Mouse (Mus musculus) midbrain, embryonic 13.5 days (tissue): ENCODE data around the gene Tcap. TPM values are rescaled to one million over a fixed set of nuclear protein-coding genes. Genes with fewer than 3 reads are reported as not detected.
"Not testable (repeated sequence)": the region's sequence is repeated elsewhere in the genome, so short reads cannot be mapped to it uniquely, and the experiment has no call there.

Experiments used
- ATAC-seq: fragments of 200-750 bp; cut with Nextera tagmentation; 2 replicates; pipeline ENCODE4 v1.8.0; 2017; ENCODE audit warnings: mild to moderate bottlenecking, moderate TSS enrichment, moderate library complexity
- H3K27ac ChIP-seq: fragments of 300-500 bp; sonication (generic); 2 replicates; pipeline ENCODE4 v1.5.1; 2015; ENCODE audit warnings: inconsistent platforms, mild to moderate bottlenecking, moderate library complexity
- H3K27me3 ChIP-seq: fragments of 300-500 bp; sonication (generic); 2 replicates; pipeline ENCODE4 v1.6.1; 2015; ENCODE audit warnings: mild to moderate bottlenecking, inconsistent platforms
- H3K36me3 ChIP-seq: fragments of 300-500 bp; sonication (generic); 2 replicates; pipeline ENCODE4 v1.6.1; 2015; ENCODE audit warnings: mild to moderate bottlenecking, inconsistent platforms
- H3K4me1 ChIP-seq: fragments of 300-500 bp; sonication (generic); replicated peaks from 2 replicates; pipeline ENCODE4 v1.6.1; 2015; ENCODE audit warnings: inconsistent platforms
- H3K4me2 ChIP-seq: fragments of 300-500 bp; sonication (generic); replicated peaks from 2 replicates; pipeline ENCODE4 v1.6.1; 2015; ENCODE audit warnings: moderate library complexity, mild to moderate bottlenecking, inconsistent platforms
- H3K4me3 ChIP-seq: fragments of 300-500 bp; sonication (generic); replicated peaks from 2 replicates; pipeline ENCODE4 v1.5.1; 2015; ENCODE audit warnings: mild to moderate bottlenecking, inconsistent platforms
- H3K9ac ChIP-seq: fragments of 300-500 bp; sonication (generic); replicated peaks from 2 replicates; pipeline ENCODE4 v1.6.1; 2015; ENCODE audit warnings: mild to moderate bottlenecking, inconsistent platforms
- H3K9me3 ChIP-seq: fragments of 300-500 bp; sonication (generic); 2 replicates; pipeline ENCODE4 v1.6.1; 2016; ENCODE audit warnings: mild to moderate bottlenecking, inconsistent platforms
- WGBS: fragments of 180-500 bp; shearing (Covaris S2); methylation state at CpG from one replicate; pipeline ENCODE4 v1.1.7; 2015; 5-methylcytosine and 5-hydroxymethylcytosine counted together
- polyA plus RNA-seq: library from polyadenylated mRNA; unstranded; fragments of >200 nt; fragmentation: Nextera tagmentation; extraction: Ambion mirVana; gene quantifications from 2 replicates; pipeline ENCODE4 v1.2.1, GENCODE M21; 2015

The Tcap gene
- polyA plus RNA-seq, 1 experiment from 2014 or later = 0.23 TPM

DNA sequence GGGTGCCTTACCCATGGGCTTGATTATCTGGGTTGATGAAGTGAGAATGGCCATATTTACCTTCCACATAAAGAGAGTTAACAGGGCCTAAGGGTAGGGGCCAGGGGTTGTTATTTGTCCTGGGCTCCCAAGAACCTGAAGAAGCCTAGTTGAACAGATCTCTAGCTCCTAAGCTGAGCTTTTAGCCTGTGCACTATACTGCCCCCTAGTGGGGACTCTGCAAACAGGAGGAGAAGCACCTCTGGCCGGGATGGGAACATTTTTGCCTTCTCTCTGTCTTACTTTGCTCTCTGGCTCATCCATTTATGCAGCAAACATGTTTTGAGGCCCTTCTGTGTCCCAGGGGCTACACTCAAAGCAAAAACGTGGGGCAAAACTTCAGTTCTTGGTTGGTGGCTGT, 11.2 kb upstream of the Tcap start:
- Histone ChIP-seq H3K9ac (0 out of 2 replicates have a peak overlapping the region, but pooled peaks have one; percentile 19), H3K27ac (peak overlapping the region; percentile 77; the same call in 1 of the 2 replicates), H3K4me3 (peak overlapping the region; percentile 22; the same call in 1 of the 2 replicates), H3K4me2 (peak overlapping the region; percentile 43), H3K36me3 (peaks cover 33% of the 10 kb centered on the region), H3K9me3 (no peaks in the 10 kb centered on the region), H3K27me3 (no peaks in the 10 kb centered on the region), H3K4me1 (peaks cover 29% of the 10 kb centered on the region)
- 0% methylated on average over 2 of the region's 2 CpGs for WGBS
- peak; percentile 7; the same call in 1 of the 2 replicates for ATAC-seq

DNA sequence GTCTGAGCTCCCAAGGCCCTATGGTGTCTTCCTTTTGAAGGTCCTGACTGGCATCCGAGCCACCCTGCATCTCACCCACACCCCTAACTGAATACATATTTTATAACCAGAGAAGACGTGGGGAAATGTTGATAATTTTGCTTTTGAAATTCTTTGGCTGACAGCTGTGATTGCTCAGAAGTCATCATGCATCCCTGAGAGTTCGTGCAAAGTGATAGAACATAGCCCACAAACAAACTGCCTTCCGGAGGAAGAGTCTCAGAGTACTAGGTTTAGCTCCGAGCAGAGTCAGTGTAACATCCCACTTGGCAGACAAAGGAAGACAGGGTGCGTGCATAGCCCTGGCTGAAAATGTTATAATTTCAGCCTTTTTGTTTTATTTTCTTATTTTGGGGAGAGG, 10.4 kb upstream of the Tcap start:
- H3K4me1 ChIP-seq = peaks cover 29% of the 10 kb centered on the region
- no peak for ATAC-seq
- H3K27ac ChIP-seq = no peak overlapping the region
- no peaks in the 10 kb centered on the region for H3K27me3 ChIP-seq
- no peak overlapping the region for H3K4me2 ChIP-seq
- no peak overlapping the region for H3K4me3 ChIP-seq
- no peak overlapping the region for H3K9ac ChIP-seq
- 91% methylated on average over 6 of the region's 6 CpGs for WGBS
- no peaks in the 10 kb centered on the region for H3K9me3 ChIP-seq
- peaks cover 41% of the 10 kb centered on the region for H3K36me3 ChIP-seq

DNA sequence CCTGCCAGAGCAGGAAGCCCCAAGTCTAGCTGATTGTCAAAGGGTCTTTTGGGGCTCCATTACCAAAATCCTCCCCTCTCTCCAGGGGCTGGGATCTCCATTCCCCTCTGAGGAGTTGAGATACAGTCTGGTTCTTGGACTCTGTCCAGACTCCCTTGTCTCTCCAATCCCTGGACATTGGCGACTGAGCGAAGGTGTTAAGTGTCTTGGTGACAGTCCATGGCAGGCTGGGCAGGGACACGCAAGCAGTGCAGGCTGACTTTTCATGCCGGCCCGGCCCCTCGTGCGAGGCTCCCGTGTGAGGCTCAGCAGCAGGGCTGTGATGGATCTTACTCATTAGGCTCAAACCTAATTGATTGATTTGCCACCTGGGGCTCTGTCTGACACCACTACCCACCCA, 9.3 kb upstream of the Tcap start:
- Histone ChIP-seq H3K9ac (0 out of 2 replicates have a peak overlapping the region, but pooled peaks have one; percentile 17), H3K4me1 (peaks cover 29% of the 10 kb centered on the region), H3K4me3 (no peak overlapping the region), H3K4me2 (no peak overlapping the region), H3K27ac (no peak overlapping the region), H3K9me3 (no peaks in the 10 kb centered on the region), H3K27me3 (no peaks in the 10 kb centered on the region), H3K36me3 (peaks cover 51% of the 10 kb centered on the region)
- 85% methylated on average over 8 of the region's 8 CpGs for WGBS
- ATAC-seq = no peak

DNA sequence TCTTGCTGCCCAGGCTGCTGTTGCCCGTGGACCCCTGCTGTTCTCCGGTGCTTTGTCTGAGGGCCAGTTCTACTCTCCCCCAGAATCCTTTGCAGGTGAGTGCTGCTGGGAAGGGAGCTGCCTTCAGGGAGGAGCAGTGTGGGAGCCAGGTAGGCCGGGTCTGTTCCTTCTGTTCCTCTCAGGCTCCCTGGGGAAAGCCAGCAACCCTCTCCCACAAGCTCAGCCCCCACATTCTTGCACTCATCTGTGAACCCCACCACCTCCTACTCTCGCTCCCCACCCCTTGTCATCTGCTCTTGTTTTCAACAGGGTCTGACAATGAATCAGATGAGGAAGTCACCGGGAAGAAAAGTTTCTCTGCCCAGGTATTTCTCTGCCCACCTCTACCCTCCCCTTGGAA, 6.9 kb upstream of the Tcap start:
- H3K36me3 ChIP-seq = peaks cover 73% of the 10 kb centered on the region
- H3K4me3 ChIP-seq = no peak overlapping the region
- no peak overlapping the region for H3K9ac ChIP-seq
- H3K9me3 ChIP-seq = no peaks in the 10 kb centered on the region
- H3K4me1 ChIP-seq = peaks cover 9% of the 10 kb centered on the region
- no peak overlapping the region for H3K27ac ChIP-seq
- no peak for ATAC-seq
- H3K27me3 ChIP-seq = no peaks in the 10 kb centered on the region
- H3K4me2 ChIP-seq = no peak overlapping the region
- WGBS = 74% methylated on average over 5 of the region's 5 CpGs

DNA sequence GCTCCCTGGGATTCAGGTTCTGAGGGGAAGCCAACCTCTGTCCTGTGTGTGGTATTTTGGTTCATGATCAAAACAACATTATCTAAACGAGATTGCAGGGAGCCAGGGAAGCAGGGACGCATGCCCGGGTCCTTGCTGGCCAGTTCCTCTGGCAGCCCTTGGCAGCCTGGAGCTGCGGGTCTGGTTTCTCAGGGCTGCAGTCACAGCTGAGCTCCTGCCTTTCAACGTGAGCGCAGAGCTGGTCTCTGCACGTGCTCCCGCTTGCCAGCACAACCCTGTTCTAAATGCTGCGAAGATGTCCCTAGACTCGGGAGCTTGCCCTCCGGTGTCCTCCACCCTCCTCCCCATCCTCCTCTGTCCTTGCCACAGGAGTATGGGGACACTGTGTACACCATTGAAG, 5.8 kb upstream of the Tcap start:
- no peak overlapping the region for H3K4me3 ChIP-seq
- H3K4me2 ChIP-seq = no peak overlapping the region
- ATAC-seq = no peak
- 88% methylated on average over 11 of the region's 11 CpGs for WGBS
- no peak overlapping the region for H3K9ac ChIP-seq
- no peak overlapping the region for H3K27ac ChIP-seq
- peaks cover 73% of the 10 kb centered on the region for H3K36me3 ChIP-seq
- no peaks in the 10 kb centered on the region for H3K9me3 ChIP-seq
- peaks cover under 1% of the 10 kb centered on the region for H3K4me1 ChIP-seq
- no peaks in the 10 kb centered on the region for H3K27me3 ChIP-seq

DNA sequence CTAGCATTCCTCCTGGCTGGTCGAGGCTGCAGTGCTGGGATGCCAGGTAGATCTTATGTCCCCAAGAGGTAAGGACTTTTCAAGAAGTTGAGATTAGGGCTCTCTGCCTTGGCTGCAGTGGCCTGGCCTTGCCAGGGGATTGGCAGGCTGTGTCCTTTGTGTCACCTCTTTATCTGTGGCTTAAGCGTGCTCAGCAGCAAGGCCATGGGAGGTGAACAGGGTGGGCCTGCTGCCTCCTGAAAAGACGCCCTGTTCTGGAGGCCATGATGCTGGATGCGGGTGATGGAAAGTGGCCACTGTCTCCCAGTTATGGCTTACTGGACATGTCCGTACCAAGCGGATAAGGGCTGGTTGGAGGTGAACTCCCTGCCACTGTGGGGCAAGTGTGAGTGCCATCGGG, 4.2 kb upstream of the Tcap start:
- 89% methylated on average over 7 of the region's 7 CpGs for WGBS
- H3K4me1 ChIP-seq = no peaks in the 10 kb centered on the region
- H3K4me3 ChIP-seq = no peak overlapping the region
- H3K36me3 ChIP-seq = peaks cover 70% of the 10 kb centered on the region
- H3K9ac ChIP-seq = no peak overlapping the region
- no peak for ATAC-seq
- no peak overlapping the region for H3K4me2 ChIP-seq
- no peak overlapping the region for H3K27ac ChIP-seq
- peaks cover 3% of the 10 kb centered on the region; the same call in 1 of the 2 replicates for H3K27me3 ChIP-seq
- no peaks in the 10 kb centered on the region for H3K9me3 ChIP-seq

DNA sequence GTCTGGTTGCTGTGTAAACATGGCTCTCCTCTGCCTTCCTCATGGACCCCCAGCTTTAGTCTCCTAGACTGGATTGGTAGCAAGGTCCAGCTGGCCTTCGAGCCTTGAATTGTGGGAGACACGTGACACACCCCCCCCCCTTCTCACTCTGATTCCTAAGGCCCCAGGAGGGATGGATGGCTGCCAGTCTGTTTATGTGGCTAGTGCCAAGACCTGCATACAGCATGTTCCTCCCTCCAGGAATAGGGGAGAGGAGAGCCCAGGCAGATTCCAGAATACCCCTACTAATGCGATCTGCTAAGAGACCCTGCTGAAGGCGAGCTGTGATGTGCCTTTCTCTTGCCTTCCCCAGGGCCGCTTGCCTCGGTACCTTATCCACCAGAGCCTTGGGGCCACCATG, 3.5 kb upstream of the Tcap start:
- Histone ChIP-seq H3K4me3 (no peak overlapping the region), H3K9ac (no peak overlapping the region), H3K4me1 (no peaks in the 10 kb centered on the region), H3K27me3 (peaks cover 10% of the 10 kb centered on the region), H3K36me3 (peaks cover 63% of the 10 kb centered on the region), H3K27ac (no peak overlapping the region), H3K9me3 (no peaks in the 10 kb centered on the region), H3K4me2 (no peak overlapping the region)
- no peak for ATAC-seq
- WGBS = 87% methylated on average over 6 of the region's 6 CpGs

DNA sequence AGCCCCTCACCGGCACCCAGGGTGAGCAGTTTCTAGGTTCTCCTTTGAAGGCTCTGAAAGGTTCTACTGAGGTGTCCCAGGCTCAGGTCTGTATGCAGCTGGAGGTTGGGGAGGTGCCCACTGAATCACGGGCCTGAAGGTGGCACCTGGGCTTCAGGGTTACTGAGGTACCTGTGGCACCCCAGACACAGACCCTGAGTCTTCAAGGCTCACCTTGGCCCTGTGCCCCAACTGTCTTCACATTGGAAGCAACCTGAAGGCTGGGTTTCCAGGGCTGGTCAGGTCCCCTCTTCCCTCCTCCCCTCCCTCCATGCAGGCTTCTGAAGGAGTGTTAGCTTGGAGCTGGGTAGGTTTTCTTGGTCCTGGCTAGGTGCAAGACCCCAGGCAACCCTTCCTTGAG, 2.0 kb upstream of the Tcap start:
- no peak for ATAC-seq
- no peak overlapping the region for H3K9ac ChIP-seq
- no peak overlapping the region for H3K27ac ChIP-seq
- H3K27me3 ChIP-seq = peaks cover 25% of the 10 kb centered on the region
- no peaks in the 10 kb centered on the region for H3K9me3 ChIP-seq
- peaks cover 3% of the 10 kb centered on the region; the same call in 1 of the 2 replicates for H3K4me1 ChIP-seq
- no peak overlapping the region for H3K4me3 ChIP-seq
- WGBS = 90% methylated on average over 2 of the region's 2 CpGs
- H3K36me3 ChIP-seq = peaks cover 47% of the 10 kb centered on the region
- no peak overlapping the region for H3K4me2 ChIP-seq

DNA sequence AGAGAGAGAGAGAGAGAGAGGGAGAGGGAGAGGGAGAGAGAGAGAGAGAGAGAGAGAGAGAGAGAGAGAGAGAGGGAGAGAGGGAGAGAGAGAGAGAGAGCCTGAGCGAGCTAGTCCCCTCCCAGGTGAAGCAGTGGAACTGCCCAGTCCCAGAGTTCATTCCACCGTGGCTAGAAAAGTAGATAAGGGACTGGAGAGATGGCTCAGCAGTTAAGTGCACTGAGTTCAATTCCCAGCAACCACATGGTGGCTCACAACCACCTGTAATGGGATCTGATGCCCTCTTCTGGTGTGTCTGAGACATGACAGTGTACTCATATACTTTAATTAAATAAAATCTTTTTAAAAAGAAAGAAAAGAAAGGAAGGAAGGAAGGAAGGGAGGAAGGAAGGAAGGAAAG, 1.2 kb upstream of the Tcap start:
- H3K27me3 ChIP-seq = peaks cover 33% of the 10 kb centered on the region
- 60% methylated on average over 2 of the region's 2 CpGs for WGBS
- not testable (repeated sequence) for H3K4me2 ChIP-seq, H3K9ac ChIP-seq, H3K4me1 ChIP-seq, ATAC-seq, H3K27ac ChIP-seq, H3K4me3 ChIP-seq, H3K9me3 ChIP-seq
- peaks cover 40% of the 10 kb centered on the region for H3K36me3 ChIP-seq

DNA sequence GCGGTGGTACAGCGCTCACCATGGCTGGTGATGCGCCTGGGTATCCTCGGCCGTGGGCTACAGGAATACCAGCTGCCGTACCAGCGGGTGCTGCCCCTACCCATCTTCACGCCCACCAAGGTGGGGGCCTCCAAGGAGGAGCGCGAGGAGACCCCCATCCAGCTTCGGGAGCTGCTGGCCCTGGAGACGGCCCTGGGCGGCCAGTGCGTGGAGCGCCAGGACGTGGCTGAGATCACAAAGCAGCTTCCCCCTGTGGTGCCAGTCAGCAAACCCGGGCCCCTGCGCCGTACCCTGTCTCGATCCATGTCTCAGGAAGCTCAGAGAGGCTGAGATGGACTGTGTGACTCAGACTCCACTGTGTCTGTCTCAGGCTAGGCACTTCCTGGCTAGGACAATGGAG, 605 bp downstream of the Tcap start:
- no peak overlapping the region for H3K4me3 ChIP-seq
- H3K9me3 ChIP-seq = no peaks in the 10 kb centered on the region
- 69% methylated on average over 19 of the region's 20 CpGs for WGBS
- peaks cover 9% of the 10 kb centered on the region; the same call in 1 of the 2 replicates for H3K4me1 ChIP-seq
- no peak overlapping the region for H3K4me2 ChIP-seq
- no peak overlapping the region for H3K9ac ChIP-seq
- no peak overlapping the region for H3K27ac ChIP-seq
- H3K36me3 ChIP-seq = peaks cover 22% of the 10 kb centered on the region
- H3K27me3 ChIP-seq = peaks cover 51% of the 10 kb centered on the region
- peak; percentile 21; the same call in 1 of the 2 replicates for ATAC-seq

DNA sequence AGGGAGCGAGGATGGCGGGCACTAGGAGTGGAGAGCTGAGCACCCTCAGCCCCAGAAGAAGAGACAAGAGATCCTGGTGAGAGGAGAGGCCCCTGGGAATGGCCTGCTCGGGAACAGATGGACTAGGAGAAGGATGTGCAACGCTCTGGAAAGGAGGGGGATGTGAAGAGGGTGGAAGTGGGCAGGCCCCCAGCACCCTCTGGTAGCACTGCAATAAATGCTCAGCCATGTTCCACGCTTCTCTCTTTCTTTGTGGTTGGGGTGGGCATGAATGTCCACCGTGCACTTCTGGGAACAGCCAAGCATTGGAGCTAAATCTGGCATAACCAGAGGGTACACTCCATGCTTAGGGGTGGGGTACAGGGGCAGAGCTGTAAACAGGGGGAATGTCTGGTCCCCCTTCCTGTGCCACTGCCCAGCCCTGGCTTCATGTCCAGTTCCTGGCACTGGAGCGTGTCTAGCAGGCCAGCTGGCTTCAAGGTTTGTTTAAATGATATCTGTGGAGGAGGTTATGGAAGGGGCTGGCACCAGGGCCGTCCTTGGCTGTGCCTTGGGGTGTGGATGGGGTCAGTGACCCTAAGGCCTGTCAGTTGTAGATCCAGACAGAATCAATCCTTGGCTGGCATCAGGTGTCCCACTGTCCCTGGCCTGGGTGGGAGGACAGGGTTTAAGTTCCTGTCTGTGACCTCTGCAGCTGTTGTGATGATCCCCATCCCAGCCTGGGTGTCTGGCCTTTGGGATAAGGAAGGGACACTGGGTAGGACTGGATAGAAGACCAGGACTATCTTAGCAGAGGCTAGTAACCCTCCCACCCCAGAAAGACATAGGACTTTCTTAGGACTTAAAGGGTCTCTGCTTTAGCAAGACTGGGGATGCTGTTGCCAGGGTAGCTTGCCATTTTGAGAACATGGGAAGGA, 1.4 kb downstream of the Tcap start:
- Histone ChIP-seq H3K27ac (no peak overlapping the region), H3K4me3 (no peak overlapping the region), H3K4me1 (peaks cover 9% of the 10 kb centered on the region; the same call in 1 of the 2 replicates), H3K9ac (no peak overlapping the region), H3K4me2 (no peak overlapping the region), H3K36me3 (peaks cover 14% of the 10 kb centered on the region), H3K27me3 (peaks cover 56% of the 10 kb centered on the region), H3K9me3 (no peaks in the 10 kb centered on the region)
- WGBS = 72% methylated on average over 8 of the region's 8 CpGs
- no peak for ATAC-seq
